Mouse (Mus musculus) heart, embryonic 16.5 days (tissue): ENCODE measurements around the gene Gm7029. TPM values are rescaled to one million over a fixed set of nuclear protein-coding genes. Genes with fewer than 3 reads are reported as not detected.
"Not testable (repeated sequence)": the region's sequence is repeated elsewhere in the genome, so short reads cannot be mapped to it uniquely, and the experiment has no call there.

Experiments
- ATAC-seq: fragments of 200-750 bp; cut with Nextera tagmentation; replicated peaks from 2 replicates; pipeline ENCODE4 v1.8.0; 2017; ENCODE audit warnings: moderate number of reproducible peaks; ENCODE audit not compliant: insufficient read depth, low FRiP score; ENCODE audit errors: extremely low read depth
- H3K27ac ChIP-seq: fragments of 300-500 bp; sonication (generic); 2 replicates; pipeline ENCODE4 v1.5.1; 2014; ENCODE audit warnings: mild to moderate bottlenecking, low read length, control low read depth, moderate library complexity
- H3K27me3 ChIP-seq: fragments of 300-500 bp; sonication (generic); 2 replicates; pipeline ENCODE4 v1.6.1; 2014; ENCODE audit warnings: low read length, mixed read lengths; ENCODE audit not compliant: control insufficient read depth, insufficient read depth
- H3K36me3 ChIP-seq: fragments of 300-500 bp; sonication (generic); 2 replicates; pipeline ENCODE4 v1.6.1; 2014; ENCODE audit not compliant: control insufficient read depth, insufficient read depth
- H3K4me1 ChIP-seq: fragments of 300-500 bp; sonication (generic); 2 replicates; pipeline ENCODE4 v1.6.1; 2014; ENCODE audit warnings: low read length, mixed read lengths; ENCODE audit not compliant: control insufficient read depth, insufficient read depth
- H3K4me2 ChIP-seq: fragments of 300-500 bp; sonication (generic); 2 replicates; pipeline ENCODE4 v1.6.1; 2014; ENCODE audit warnings: low read depth, mild to moderate bottlenecking, control low read depth, low read length
- H3K4me3 ChIP-seq: fragments of 300-500 bp; sonication (generic); 2 replicates; pipeline ENCODE4 v1.5.1; 2014; ENCODE audit warnings: mild to moderate bottlenecking, control low read depth, low read length
- H3K9ac ChIP-seq: fragments of 300-500 bp; sonication (generic); 2 replicates; pipeline ENCODE4 v1.6.1; 2014; ENCODE audit warnings: low read length, control low read depth
- H3K9me3 ChIP-seq: fragments of 300-500 bp; sonication (generic); replicated peaks from 2 replicates; pipeline ENCODE4 v1.6.1; 2016; ENCODE audit warnings: low read length; ENCODE audit not compliant: control insufficient read depth
- WGBS: fragments of 180-500 bp; shearing (Covaris S2); extraction: QIAGEN DNeasy Blood & Tissue Kit; methylation state at CpG from one replicate; pipeline ENCODE4 v1.1.7; 2014; 5-methylcytosine and 5-hydroxymethylcytosine counted together
- polyA plus RNA-seq: library from polyadenylated mRNA; unstranded; fragments of >200 nt; fragmentation: Nextera tagmentation; extraction: Ambion mirVana; gene quantifications from 2 replicates; pipeline ENCODE4 v1.2.1, GENCODE M21; 2015

Gm7029 gene
- polyA plus RNA-seq, 1 experiment from 2014 or later, result not detected

- H3K36me3 ChIP-seq, result 0 out of 2 replicates have a peak, but pooled peaks cover 2% of the 10 kb centered on the region
- peak overlapping the region; percentile 18; the same call in 1 of the 2 replicates for H3K9ac ChIP-seq
- no peak overlapping the region for H3K4me3 ChIP-seq
- peaks cover 10% of the 10 kb centered on the region for H3K4me1 ChIP-seq
- no peak overlapping the region for H3K27ac ChIP-seq
- H3K27me3 ChIP-seq, result no peaks in the 10 kb centered on the region
- ATAC-seq, result no peak
- 83% methylated on average over 1 of the region's 1 CpGs for WGBS
- no peaks in the 10 kb centered on the region for H3K9me3 ChIP-seq
- H3K4me2 ChIP-seq, result peak overlapping the region; percentile 87; the same call in 1 of the 2 replicates
These were observed 29.4 kb upstream of the Gm7029 start for GRCm38 (mm10) chr17:33844196-33844595.

DNA sequence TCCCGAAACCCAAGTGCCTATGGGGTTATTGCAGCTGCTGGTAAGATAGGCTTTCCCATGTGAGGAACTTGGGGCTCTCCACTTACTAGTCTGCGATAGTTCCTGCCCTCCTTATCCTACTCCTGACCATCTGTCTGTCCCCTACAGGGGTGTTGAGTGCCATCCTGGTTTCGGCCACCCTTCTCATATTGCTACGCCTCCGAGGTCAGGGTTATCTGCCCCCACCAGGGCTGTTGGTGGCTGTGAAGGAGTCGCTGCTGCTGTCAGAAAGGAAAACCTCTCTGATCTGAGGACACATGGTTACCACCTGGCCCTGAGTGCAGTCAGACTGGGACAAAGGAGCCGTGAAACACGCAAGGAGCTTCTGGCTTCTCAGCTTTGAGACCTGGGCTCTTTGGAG is 25.5 kb upstream of the Gm7029 start:
- no peak for ATAC-seq
- Histone ChIP-seq H3K9me3 (no peaks in the 10 kb centered on the region), H3K4me1 (peaks cover 10% of the 10 kb centered on the region), H3K9ac (no peak overlapping the region), H3K36me3 (0 out of 2 replicates have a peak, but pooled peaks cover 2% of the 10 kb centered on the region), H3K27ac (no peak overlapping the region), H3K4me3 (no peak overlapping the region), H3K27me3 (no peaks in the 10 kb centered on the region), H3K4me2 (no peak overlapping the region)
- WGBS, result 69% methylated on average over 8 of the region's 8 CpGs

DNA sequence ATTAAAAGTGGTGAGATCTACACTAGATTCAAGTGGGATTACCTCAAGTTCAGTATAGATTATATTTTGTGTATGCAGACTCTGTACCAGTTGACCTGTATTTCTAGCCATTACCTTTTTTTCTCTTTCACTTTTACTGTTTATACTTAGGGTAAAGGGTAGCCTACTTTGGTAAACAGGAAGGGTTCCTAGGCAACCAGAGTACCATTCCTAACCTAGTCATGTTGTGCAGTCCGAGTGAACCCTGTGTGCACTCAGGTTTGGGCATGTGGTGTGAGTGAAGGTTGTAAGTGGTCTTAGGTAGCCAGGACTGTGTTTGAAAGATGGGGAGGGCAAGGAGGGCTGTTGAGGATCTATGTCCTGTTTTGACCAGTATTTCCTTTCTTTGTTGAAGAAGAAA is 22.3 kb upstream of the Gm7029 start:
- Histone ChIP-seq H3K27me3 (no peaks in the 10 kb centered on the region), H3K4me3 (no peak overlapping the region), H3K4me1 (no peaks in the 10 kb centered on the region), H3K4me2 (no peak overlapping the region), H3K9ac (no peak overlapping the region), H3K27ac (no peak overlapping the region), H3K36me3 (0 out of 2 replicates have a peak, but pooled peaks cover 2% of the 10 kb centered on the region), H3K9me3 (no peaks in the 10 kb centered on the region)
- WGBS, result 46% methylated on average over 1 of the region's 1 CpGs
- ATAC-seq, result no peak

DNA sequence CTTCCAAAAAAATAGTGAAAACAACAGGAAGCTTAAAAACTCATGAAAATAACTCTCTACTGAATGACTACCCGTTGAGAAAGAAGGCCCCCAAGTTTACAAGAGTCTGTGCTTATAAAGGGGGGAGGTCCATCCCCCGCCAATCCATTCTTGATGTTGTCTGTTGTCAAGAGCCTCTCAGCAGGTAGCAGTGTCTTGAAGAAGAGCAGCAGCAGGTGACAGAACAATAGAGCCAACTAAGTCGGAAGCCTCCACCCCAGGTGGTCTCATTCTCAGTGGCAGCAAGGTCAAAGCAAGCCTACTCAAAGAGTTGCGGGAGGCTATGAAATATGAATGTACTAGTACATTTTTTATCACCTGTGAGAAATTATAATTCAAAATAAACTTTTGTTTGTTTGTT is 15.8 kb upstream of the Gm7029 start:
- ATAC-seq, result no peak
- WGBS, result 77% methylated on average over 4 of the region's 4 CpGs
- no peak overlapping the region for H3K4me2 ChIP-seq
- 0 out of 2 replicates have a peak, but pooled peaks cover 3% of the 10 kb centered on the region for H3K9me3 ChIP-seq
- H3K27ac ChIP-seq, result no peak overlapping the region
- no peak overlapping the region for H3K4me3 ChIP-seq
- no peak overlapping the region for H3K9ac ChIP-seq
- H3K27me3 ChIP-seq, result no peaks in the 10 kb centered on the region
- no peaks in the 10 kb centered on the region for H3K36me3 ChIP-seq
- H3K4me1 ChIP-seq, result no peaks in the 10 kb centered on the region

DNA sequence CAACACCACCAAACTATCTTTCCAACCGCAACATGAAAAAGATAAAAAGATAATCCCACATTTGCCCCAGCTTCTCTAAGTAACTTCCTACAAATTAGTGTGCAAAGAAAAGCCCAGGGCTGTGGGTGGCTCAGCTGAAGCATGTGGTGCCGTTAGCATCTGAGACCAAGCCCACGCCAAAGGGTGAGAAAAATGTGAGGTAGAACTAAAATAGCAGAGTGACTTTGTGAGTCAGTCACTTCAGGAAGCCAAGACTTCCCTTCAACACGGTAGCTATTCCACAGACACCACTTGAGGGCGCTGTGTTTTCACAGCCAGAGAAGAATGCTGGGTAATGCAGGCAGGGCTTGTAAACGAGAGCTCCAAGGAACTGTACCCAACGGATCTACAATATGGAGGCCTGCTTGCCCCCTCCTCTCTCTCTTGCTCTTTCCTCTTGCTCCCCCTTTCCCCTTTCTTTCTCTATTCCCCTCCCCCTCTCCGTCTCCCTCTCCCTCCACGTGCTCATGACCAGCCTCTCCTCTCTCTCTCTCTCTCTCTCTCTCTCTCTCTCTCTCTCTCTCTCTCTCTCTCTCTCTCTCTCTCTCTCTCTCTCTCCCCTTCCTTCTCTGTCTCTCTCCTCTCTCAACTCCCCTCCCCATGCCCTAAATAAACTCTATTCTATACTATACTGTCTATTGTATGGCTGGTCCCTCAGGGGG is 8.2 kb upstream of the Gm7029 start:
- H3K36me3 ChIP-seq, result no peaks in the 10 kb centered on the region
- no peaks in the 10 kb centered on the region for H3K9me3 ChIP-seq
- ATAC-seq, result no peak
- whole genome bisulfite sequencing, result 23% methylated on average over 8 of the region's 9 CpGs
- H3K9ac ChIP-seq, result no peak overlapping the region
- H3K4me1 ChIP-seq, result 0 out of 2 replicates have a peak, but pooled peaks cover 2% of the 10 kb centered on the region
- H3K4me3 ChIP-seq, result no peak overlapping the region
- no peaks in the 10 kb centered on the region for H3K27me3 ChIP-seq
- no peak overlapping the region for H3K27ac ChIP-seq
- peak overlapping the region; percentile 37; the same call in 1 of the 2 replicates for H3K4me2 ChIP-seq

- Histone ChIP-seq H3K27ac (no peak overlapping the region), H3K9ac (no peak overlapping the region), H3K27me3 (no peaks in the 10 kb centered on the region), H3K4me2 (no peak overlapping the region), H3K4me3 (no peak overlapping the region), H3K9me3 (no peaks in the 10 kb centered on the region), H3K36me3 (peaks cover 4% of the 10 kb centered on the region; the same call in 1 of the 2 replicates), H3K4me1 (no peaks in the 10 kb centered on the region)
- WGBS, result 85% methylated on average over 11 of the region's 11 CpGs
- ATAC-seq, result no peak
These were observed 774 bp downstream of the Gm7029 start for GRCm38 (mm10) chr17:33874411-33874810.

DNA sequence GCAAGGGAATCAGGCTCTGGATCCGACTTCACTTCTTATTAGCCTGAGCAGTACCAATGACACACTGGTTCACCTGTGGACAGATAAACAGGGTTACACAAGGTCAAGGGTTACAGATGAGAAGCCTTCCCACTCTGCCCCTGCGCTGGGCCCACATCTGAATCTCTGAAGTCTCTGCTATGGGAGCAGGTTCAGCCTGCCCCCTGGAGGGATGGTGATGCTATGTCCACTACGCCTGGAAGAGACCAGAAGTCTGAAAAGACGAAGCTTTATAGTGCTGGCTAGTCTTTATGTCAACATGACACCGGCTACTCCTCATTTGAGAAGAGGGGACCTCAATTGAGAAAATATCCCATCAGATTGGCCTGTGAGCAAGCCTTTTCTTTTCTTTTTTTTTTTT is 2.2 kb downstream of the Gm7029 start:
- H3K36me3 ChIP-seq, H3K27ac ChIP-seq, H3K9ac ChIP-seq, ATAC-seq, H3K4me3 ChIP-seq, H3K4me2 ChIP-seq, H3K9me3 ChIP-seq, H3K4me1 ChIP-seq, H3K27me3 ChIP-seq: not testable (repeated sequence)
- WGBS, result 81% methylated on average over 5 of the region's 5 CpGs

DNA sequence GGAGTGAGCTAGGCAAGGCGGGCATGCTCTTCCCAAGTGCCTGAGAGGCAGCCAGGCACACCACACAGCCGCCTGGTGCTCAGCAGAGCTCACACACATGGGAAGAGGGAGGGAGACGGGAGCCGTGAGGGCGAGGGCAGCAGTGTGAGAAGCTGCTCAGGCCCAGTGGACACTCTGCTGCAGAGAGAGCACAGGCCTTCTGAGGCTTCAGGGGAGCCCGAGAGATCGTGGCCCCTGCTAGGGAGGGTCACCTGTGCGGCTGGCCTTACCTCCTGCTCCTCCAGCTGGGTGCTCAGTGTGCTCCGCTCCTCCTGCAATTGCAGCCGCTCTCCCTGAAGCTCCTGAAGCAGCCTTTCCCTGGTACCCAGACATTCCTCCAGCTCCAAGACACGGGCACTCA is 10.7 kb downstream of the Gm7029 start:
- not testable (repeated sequence) for H3K9ac ChIP-seq, H3K9me3 ChIP-seq, ATAC-seq, H3K4me1 ChIP-seq, H3K36me3 ChIP-seq, H3K4me2 ChIP-seq, H3K27me3 ChIP-seq, H3K4me3 ChIP-seq, H3K27ac ChIP-seq
- 86% methylated on average over 10 of the region's 11 CpGs for WGBS

- WGBS, result 41% methylated on average over 2 of the region's 2 CpGs
- H3K4me2 ChIP-seq, H3K27me3 ChIP-seq: not testable (repeated sequence)
These were observed 14.2 kb downstream of the Gm7029 start for GRCm38 (mm10) chr17:33887802-33888201.

More at GRCm38 (mm10) chr17:33887802-33888201, 14.2 kb downstream of the Gm7029 start:
- H3K4me3 ChIP-seq, ATAC-seq, H3K9ac ChIP-seq, H3K36me3 ChIP-seq, H3K27ac ChIP-seq, H3K9me3 ChIP-seq: not testable (repeated sequence)
- H3K4me1 ChIP-seq, result peaks cover 10% of the 10 kb centered on the region
